Mouse (Mus musculus): ENCODE measurements around the gene 2210016L21Rik. TPM values are rescaled to one million over a fixed set of nuclear protein-coding genes. Genes with fewer than 3 reads are reported as not detected.
"Not testable (repeated sequence)": the region's sequence is repeated elsewhere in the genome, so short reads cannot be mapped to it uniquely, and the experiment has no call there.

2210016L21Rik gene
- 42.3 and 48.6 TPM in 2 replicates for polyA plus RNA-seq (2016; fragmentation: Nextera tagmentation; extraction: Ambion mirVana)

- H3K9me3 ChIP-seq (replicated peaks) = no peaks in the 10 kb centered on the region
- H3K27me3 ChIP-seq (ENCODE audit: low read depth, poor library complexity, severe bottlenecking) = no peaks in the 10 kb centered on the region
- peak within 1 kb of the TSS; percentile 98 for H3K4me3 ChIP-seq
- H3K27ac ChIP-seq = peak within 1 kb of the TSS; percentile 93
- peak; percentile 87 for DNase-seq (ENCODE audit: low spot score)
- peaks cover 24% of the 10 kb centered on the region for H3K36me3 ChIP-seq
- WGBS = 2% methylated on average over 39 of the region's 39 CpGs
- peaks cover 3% of the 10 kb centered on the region for H3K4me1 ChIP-seq
Observed at GRCm38 (mm10) chr5:114942074-114942765, at the start of gene 2210016L21Rik. 2210016L21Rik (plus strand) TSS chr5:114942158.

GRCm38 (mm10) chr5:114895542-114895941 is 46.4 kb upstream of the 2210016L21Rik start:
- H3K4me3 ChIP-seq = no peak overlapping the region
- no peaks in the 10 kb centered on the region for H3K27me3 ChIP-seq (ENCODE audit: low read depth, poor library complexity, severe bottlenecking)
- 91% methylated on average over 4 of the region's 4 CpGs for WGBS
- no peak for DNase-seq (ENCODE audit: low spot score)
- no peaks in the 10 kb centered on the region for H3K36me3 ChIP-seq
- H3K9me3 ChIP-seq (replicated peaks) = no peaks in the 10 kb centered on the region
- H3K27ac ChIP-seq = no peak overlapping the region
- H3K4me1 ChIP-seq = peaks cover 13% of the 10 kb centered on the region

GRCm38 (mm10) chr5:114896688-114897373 is 45.1 kb upstream of the 2210016L21Rik start, which contains the start of gene Oasl2:
Oasl2 (plus strand) TSS chr5:114896936.
- no peaks in the 10 kb centered on the region for H3K9me3 ChIP-seq (replicated peaks)
- H3K4me3 ChIP-seq = peak within 1 kb of the TSS; percentile 26; the same call in 1 of the 2 replicates
- H3K27ac ChIP-seq = peak within 1 kb of the TSS; percentile 63
- peaks cover 13% of the 10 kb centered on the region for H3K4me1 ChIP-seq
- no peaks in the 10 kb centered on the region for H3K27me3 ChIP-seq (ENCODE audit: low read depth, poor library complexity, severe bottlenecking)
- WGBS = 75% methylated on average over 13 of the region's 13 CpGs
- no peak for DNase-seq (ENCODE audit: low spot score)
- H3K36me3 ChIP-seq = no peaks in the 10 kb centered on the region

GRCm38 (mm10) chr5:114897374-114897793 is 44.6 kb upstream of the 2210016L21Rik start:
- Histone ChIP-seq H3K4me1 (peaks cover 13% of the 10 kb centered on the region), H3K4me3 (peak overlapping the region; percentile 26; the same call in 1 of the 2 replicates)
- WGBS = 19% methylated on average over 7 of the region's 7 CpGs

GRCm38 (mm10) chr5:114898857-114899256 is 43.1 kb upstream of the 2210016L21Rik start:
- Histone ChIP-seq H3K36me3 (no peaks in the 10 kb centered on the region), H3K27me3 (ENCODE audit: low read depth, poor library complexity, severe bottlenecking) (no peaks in the 10 kb centered on the region), H3K4me1 (peaks cover 13% of the 10 kb centered on the region), H3K27ac (no peak overlapping the region), H3K4me3 (no peak overlapping the region), H3K9me3 (replicated peaks) (no peaks in the 10 kb centered on the region)
- WGBS = 83% methylated on average over 7 of the region's 7 CpGs
- DNase-seq (ENCODE audit: low spot score) = no peak

More at GRCm38 (mm10) chr5:114897374-114897793, 44.6 kb upstream of the 2210016L21Rik start:
- Histone ChIP-seq H3K36me3 (no peaks in the 10 kb centered on the region), H3K27ac (peak overlapping the region; percentile 63), H3K27me3 (ENCODE audit: low read depth, poor library complexity, severe bottlenecking) (no peaks in the 10 kb centered on the region), H3K9me3 (replicated peaks) (no peaks in the 10 kb centered on the region)
- DNase-seq (ENCODE audit: low spot score) = no peak

- no peaks in the 10 kb centered on the region for H3K27me3 ChIP-seq (ENCODE audit: low read depth, poor library complexity, severe bottlenecking)
- no peak overlapping the region for H3K27ac ChIP-seq
- peak; percentile 57 for DNase-seq (ENCODE audit: low spot score)
- H3K36me3 ChIP-seq = no peaks in the 10 kb centered on the region
- WGBS = 33% methylated on average over 1 of the region's 1 CpGs
- peaks cover 15% of the 10 kb centered on the region for H3K4me1 ChIP-seq
- H3K4me3 ChIP-seq = no peak overlapping the region
- no peaks in the 10 kb centered on the region for H3K9me3 ChIP-seq (replicated peaks)
Observed at GRCm38 (mm10) chr5:114902413-114902812, 39.5 kb upstream of the 2210016L21Rik start.

- DNase-seq (ENCODE audit: low spot score) = no peak
- WGBS = 56% methylated on average over 13 of the region's 13 CpGs
- no peak overlapping the region for H3K27ac ChIP-seq
- H3K36me3 ChIP-seq = no peaks in the 10 kb centered on the region
- H3K27me3 ChIP-seq (ENCODE audit: low read depth, poor library complexity, severe bottlenecking) = no peaks in the 10 kb centered on the region
- no peaks in the 10 kb centered on the region for H3K9me3 ChIP-seq (replicated peaks)
- no peak overlapping the region for H3K4me3 ChIP-seq
- H3K4me1 ChIP-seq = peaks cover 13% of the 10 kb centered on the region
Observed at GRCm38 (mm10) chr5:114908598-114909305, 33.2 kb upstream of the 2210016L21Rik start.

GRCm38 (mm10) chr5:114913686-114914085 is 28.3 kb upstream of the 2210016L21Rik start:
- Histone ChIP-seq H3K27ac (no peak overlapping the region), H3K4me1 (peaks cover 11% of the 10 kb centered on the region), H3K36me3 (no peaks in the 10 kb centered on the region), H3K27me3 (ENCODE audit: low read depth, poor library complexity, severe bottlenecking) (no peaks in the 10 kb centered on the region), H3K4me3 (no peak overlapping the region), H3K9me3 (replicated peaks) (no peaks in the 10 kb centered on the region)
- 77% methylated on average over 4 of the region's 4 CpGs for WGBS
- DNase-seq (ENCODE audit: low spot score) = no peak

- WGBS = 77% methylated on average over 8 of the region's 8 CpGs
- Histone ChIP-seq H3K27me3 (ENCODE audit: low read depth, poor library complexity, severe bottlenecking) (no peaks in the 10 kb centered on the region), H3K9me3 (replicated peaks) (no peaks in the 10 kb centered on the region), H3K36me3 (no peaks in the 10 kb centered on the region), H3K4me3 (no peak overlapping the region), H3K4me1 (peaks cover 9% of the 10 kb centered on the region), H3K27ac (peak overlapping the region; percentile 2; the same call in 1 of the 2 replicates)
- DNase-seq (ENCODE audit: low spot score) = no peak
Observed at GRCm38 (mm10) chr5:114914855-114915254, 27.1 kb upstream of the 2210016L21Rik start.

GRCm38 (mm10) chr5:114915854-114916253 is 26.1 kb upstream of the 2210016L21Rik start:
- Histone ChIP-seq H3K27ac (no peak overlapping the region), H3K4me3 (no peak overlapping the region), H3K9me3 (replicated peaks) (no peaks in the 10 kb centered on the region), H3K4me1 (peaks cover 9% of the 10 kb centered on the region), H3K27me3 (ENCODE audit: low read depth, poor library complexity, severe bottlenecking) (no peaks in the 10 kb centered on the region), H3K36me3 (no peaks in the 10 kb centered on the region)
- WGBS = 85% methylated on average over 5 of the region's 5 CpGs
- DNase-seq (ENCODE audit: low spot score) = no peak

GRCm38 (mm10) chr5:114916777-114917176 is 25.2 kb upstream of the 2210016L21Rik start:
- Histone ChIP-seq H3K9me3 (replicated peaks) (no peaks in the 10 kb centered on the region), H3K27ac (no peak overlapping the region), H3K27me3 (ENCODE audit: low read depth, poor library complexity, severe bottlenecking) (no peaks in the 10 kb centered on the region), H3K4me1 (peaks cover 11% of the 10 kb centered on the region), H3K4me3 (no peak overlapping the region), H3K36me3 (no peaks in the 10 kb centered on the region)
- DNase-seq (ENCODE audit: low spot score) = no peak
- WGBS = 84% methylated on average over 4 of the region's 4 CpGs

GRCm38 (mm10) chr5:114917357-114917756 is 24.6 kb upstream of the 2210016L21Rik start:
- H3K36me3 ChIP-seq; H3K4me3 ChIP-seq; DNase-seq (ENCODE audit: low spot score); H3K27ac ChIP-seq; H3K27me3 ChIP-seq (ENCODE audit: low read depth, poor library complexity, severe bottlenecking); H3K9me3 ChIP-seq (replicated peaks): not testable (repeated sequence)
- WGBS = 95% methylated on average over 5 of the region's 5 CpGs
- peaks cover 15% of the 10 kb centered on the region for H3K4me1 ChIP-seq
